Mouse (Mus musculus) heart, embryonic 16.5 days (tissue): ENCODE data around the gene Serpina16. TPM values are rescaled to one million over a fixed set of nuclear protein-coding genes. Genes with fewer than 3 reads are reported as not detected.
"Not testable (repeated sequence)": the region's sequence is repeated elsewhere in the genome, so short reads cannot be mapped to it uniquely, and the experiment has no call there.

Experiments
- ATAC-seq: fragments of 200-750 bp; cut with Nextera tagmentation; replicated peaks from 2 replicates; pipeline ENCODE4 v1.8.0; 2017; ENCODE audit warnings: moderate number of reproducible peaks; ENCODE audit not compliant: insufficient read depth, low FRiP score; ENCODE audit errors: extremely low read depth
- H3K27ac ChIP-seq: fragments of 300-500 bp; sonication (generic); 2 replicates; pipeline ENCODE4 v1.5.1; 2014; ENCODE audit warnings: mild to moderate bottlenecking, low read length, control low read depth, moderate library complexity
- H3K27me3 ChIP-seq: fragments of 300-500 bp; sonication (generic); 2 replicates; pipeline ENCODE4 v1.6.1; 2014; ENCODE audit warnings: low read length, mixed read lengths; ENCODE audit not compliant: control insufficient read depth, insufficient read depth
- H3K36me3 ChIP-seq: fragments of 300-500 bp; sonication (generic); 2 replicates; pipeline ENCODE4 v1.6.1; 2014; ENCODE audit not compliant: control insufficient read depth, insufficient read depth
- H3K4me1 ChIP-seq: fragments of 300-500 bp; sonication (generic); 2 replicates; pipeline ENCODE4 v1.6.1; 2014; ENCODE audit warnings: low read length, mixed read lengths; ENCODE audit not compliant: control insufficient read depth, insufficient read depth
- H3K4me2 ChIP-seq: fragments of 300-500 bp; sonication (generic); 2 replicates; pipeline ENCODE4 v1.6.1; 2014; ENCODE audit warnings: low read depth, mild to moderate bottlenecking, control low read depth, low read length
- H3K4me3 ChIP-seq: fragments of 300-500 bp; sonication (generic); 2 replicates; pipeline ENCODE4 v1.5.1; 2014; ENCODE audit warnings: mild to moderate bottlenecking, control low read depth, low read length
- H3K9ac ChIP-seq: fragments of 300-500 bp; sonication (generic); 2 replicates; pipeline ENCODE4 v1.6.1; 2014; ENCODE audit warnings: low read length, control low read depth
- H3K9me3 ChIP-seq: fragments of 300-500 bp; sonication (generic); replicated peaks from 2 replicates; pipeline ENCODE4 v1.6.1; 2016; ENCODE audit warnings: low read length; ENCODE audit not compliant: control insufficient read depth
- WGBS: fragments of 180-500 bp; shearing (Covaris S2); extraction: QIAGEN DNeasy Blood & Tissue Kit; methylation state at CpG from one replicate; pipeline ENCODE4 v1.1.7; 2014; 5-methylcytosine and 5-hydroxymethylcytosine counted together
- polyA plus RNA-seq: library from polyadenylated mRNA; unstranded; fragments of >200 nt; fragmentation: Nextera tagmentation; extraction: Ambion mirVana; gene quantifications from 2 replicates; pipeline ENCODE4 v1.2.1, GENCODE M21; 2015

Gene Serpina16
- polyA plus RNA-seq, 1 experiment from 2014 or later: not detected

DNA sequence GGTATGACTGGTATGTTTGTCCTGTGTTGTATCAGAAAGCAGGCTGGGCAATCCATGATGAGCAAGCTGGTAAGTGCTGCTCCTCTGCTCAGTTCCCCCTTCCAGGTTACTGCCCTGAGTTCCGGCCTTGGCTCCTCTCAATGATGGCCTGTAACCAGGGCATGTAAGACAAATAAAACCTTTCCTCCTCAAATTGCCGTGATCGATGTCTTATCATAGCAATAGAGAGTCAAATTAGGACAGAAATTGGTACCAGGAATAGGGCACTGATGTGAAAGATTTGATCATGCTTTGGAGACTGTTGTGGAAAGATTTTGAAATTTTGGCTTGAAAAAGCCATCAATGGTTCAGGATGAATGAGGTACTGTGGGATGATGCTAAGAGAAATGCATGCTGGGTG, 10.7 kb downstream of the Serpina16 start:
- Histone ChIP-seq H3K4me1 (no peaks in the 10 kb centered on the region), H3K27me3 (no peaks in the 10 kb centered on the region), H3K9me3 (no peaks in the 10 kb centered on the region), H3K4me2 (no peak overlapping the region), H3K36me3 (no peaks in the 10 kb centered on the region), H3K4me3 (no peak overlapping the region), H3K27ac (no peak overlapping the region), H3K9ac (no peak overlapping the region)
- no peak for ATAC-seq
- WGBS: 81% methylated on average over 3 of the region's 3 CpGs

DNA sequence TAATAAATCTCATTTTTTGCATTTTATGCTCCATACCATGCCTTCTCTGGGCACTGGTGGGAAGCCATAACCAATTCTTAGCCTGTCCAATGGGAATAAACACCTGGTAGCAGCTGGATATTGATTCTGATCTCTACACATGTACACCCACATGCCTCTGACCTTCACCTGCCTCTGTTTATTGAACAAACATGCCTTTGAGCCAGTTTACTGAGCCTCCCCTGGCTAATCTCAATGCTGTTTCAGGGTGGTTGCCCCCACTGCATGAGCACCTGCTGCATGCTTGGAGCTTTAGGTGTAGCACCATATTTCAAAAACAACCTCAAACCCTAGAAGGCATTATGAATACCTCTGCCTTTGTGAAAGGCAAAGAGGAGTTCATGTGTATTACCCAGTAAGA, 13.9 kb downstream of the Serpina16 start:
- not testable (repeated sequence) for H3K27ac ChIP-seq, H3K4me1 ChIP-seq, H3K4me3 ChIP-seq, H3K9me3 ChIP-seq, H3K27me3 ChIP-seq, H3K4me2 ChIP-seq, H3K9ac ChIP-seq, ATAC-seq, H3K36me3 ChIP-seq

DNA sequence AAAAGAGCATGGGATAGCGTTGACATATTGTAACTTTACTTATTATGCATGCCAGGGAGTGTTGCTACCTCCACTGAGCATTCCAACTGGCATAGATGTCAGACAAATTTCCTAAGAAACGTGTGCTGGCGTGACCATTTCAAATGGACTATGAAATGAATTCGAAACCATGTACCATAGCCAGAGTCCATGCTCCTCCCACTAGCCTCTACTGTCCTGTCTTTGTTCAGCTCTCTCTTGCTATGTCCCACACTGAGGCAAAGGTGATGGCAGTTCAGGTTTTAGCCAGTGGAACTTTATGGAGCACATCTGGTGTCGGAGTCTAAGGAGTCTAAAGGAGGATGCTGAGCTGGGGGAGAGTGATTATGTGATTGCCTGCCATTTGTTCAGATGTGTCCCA, 15.9 kb downstream of the Serpina16 start:
- Histone ChIP-seq H3K9me3 (no peaks in the 10 kb centered on the region), H3K27me3 (no peaks in the 10 kb centered on the region), H3K27ac (no peak overlapping the region), H3K36me3 (no peaks in the 10 kb centered on the region), H3K4me1 (no peaks in the 10 kb centered on the region), H3K4me3 (no peak overlapping the region), H3K9ac (no peak overlapping the region), H3K4me2 (no peak overlapping the region)
- WGBS: 77% methylated on average over 5 of the region's 5 CpGs
- ATAC-seq: no peak

DNA sequence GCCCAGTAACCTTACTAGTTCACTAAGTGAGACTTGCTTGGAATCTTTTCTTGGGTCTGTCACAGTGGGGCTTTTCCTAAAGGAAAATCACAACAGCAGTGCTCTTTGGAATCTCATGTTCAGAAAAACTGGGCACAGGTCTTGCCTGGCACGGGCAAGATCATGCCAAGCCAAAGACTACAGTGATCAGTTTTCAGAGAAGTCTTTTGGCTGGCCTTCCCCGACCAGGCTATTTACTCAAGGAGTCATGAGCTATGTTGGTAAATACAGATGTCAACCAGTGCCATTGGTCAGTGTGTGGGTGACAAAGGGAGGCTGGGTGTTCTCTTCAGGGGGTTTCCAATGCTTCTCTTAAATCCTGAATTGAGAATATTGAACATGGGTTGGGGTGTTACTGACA, 16.8 kb downstream of the Serpina16 start:
- Histone ChIP-seq H3K27me3 (no peaks in the 10 kb centered on the region), H3K4me1 (no peaks in the 10 kb centered on the region), H3K36me3 (no peaks in the 10 kb centered on the region), H3K4me3 (no peak overlapping the region), H3K4me2 (no peak overlapping the region), H3K9ac (no peak overlapping the region), H3K9me3 (no peaks in the 10 kb centered on the region), H3K27ac (no peak overlapping the region)
- 75% methylated on average over 2 of the region's 2 CpGs for WGBS
- no peak for ATAC-seq

DNA sequence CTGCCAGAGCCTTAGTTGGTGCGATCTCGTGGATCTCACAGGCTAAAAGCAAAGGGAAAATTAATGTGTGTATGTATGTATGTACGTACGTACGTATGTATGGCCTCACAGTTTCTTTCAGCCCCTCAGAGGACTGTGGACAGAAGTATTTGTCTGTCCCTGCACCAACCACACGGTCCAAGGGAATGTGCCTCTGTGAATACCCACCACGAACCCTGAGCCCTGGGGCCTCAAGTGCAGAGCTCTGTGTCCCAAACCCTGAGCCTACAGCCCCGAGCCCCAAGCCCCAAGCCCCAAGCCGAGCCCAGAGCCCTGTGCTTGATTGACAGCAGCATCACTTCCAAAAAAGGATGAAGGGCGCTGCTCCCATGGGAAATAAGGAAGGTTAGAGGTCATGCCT, 17.9 kb downstream of the Serpina16 start:
- Histone ChIP-seq H3K36me3 (no peaks in the 10 kb centered on the region), H3K9ac (no peak overlapping the region), H3K4me3 (no peak overlapping the region), H3K27me3 (no peaks in the 10 kb centered on the region), H3K27ac (no peak overlapping the region), H3K4me1 (no peaks in the 10 kb centered on the region), H3K4me2 (no peak overlapping the region), H3K9me3 (no peaks in the 10 kb centered on the region)
- ATAC-seq: no peak
- WGBS: 73% methylated on average over 10 of the region's 10 CpGs

DNA sequence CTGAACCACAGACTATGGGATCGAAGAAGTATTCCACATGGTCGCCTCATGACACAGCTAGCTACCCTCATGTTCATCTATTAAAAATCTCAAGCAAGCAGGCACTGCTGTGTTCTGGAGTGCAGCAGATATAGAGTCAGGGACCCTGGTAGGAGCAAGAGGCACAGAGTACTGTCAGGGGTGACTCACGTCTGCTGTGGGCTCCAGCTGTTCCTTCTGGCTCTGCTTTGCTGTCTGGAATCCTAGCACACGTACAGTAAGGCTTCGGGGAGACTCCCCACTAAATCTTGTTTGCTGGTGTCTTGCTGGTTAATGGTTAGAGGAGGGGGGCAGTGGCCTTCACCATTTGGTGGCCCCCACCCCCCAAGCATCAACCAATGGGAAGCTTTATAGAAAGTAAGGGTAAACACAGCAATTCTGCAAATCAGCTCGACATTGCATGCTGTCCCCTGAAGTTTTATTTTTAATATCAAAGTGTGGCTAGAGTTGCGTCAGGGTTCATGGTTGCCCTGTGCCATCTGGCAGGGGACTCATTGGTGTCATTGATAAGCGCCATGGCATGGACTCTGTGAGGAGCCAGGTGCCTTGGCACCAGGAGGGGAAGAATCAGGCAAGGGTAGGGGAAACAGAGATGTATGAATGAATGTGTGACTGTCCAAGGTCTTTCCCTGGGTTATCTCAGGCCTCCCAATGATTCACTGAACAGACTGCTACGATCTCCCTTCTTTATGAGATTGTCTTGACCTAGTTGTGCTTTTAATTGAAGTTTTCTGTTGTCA, 18.9 kb downstream of the Serpina16 start, which contains the start of gene Serpina6:
TSS of gene Serpina6 (minus strand) at position 365 of the 779 bp plus-strand sequence.
- no peak for ATAC-seq
- no peaks in the 10 kb centered on the region for H3K4me1 ChIP-seq
- no peaks in the 10 kb centered on the region for H3K27me3 ChIP-seq
- H3K27ac ChIP-seq: no peak within 1 kb of the TSS
- WGBS: 67% methylated on average over 9 of the region's 9 CpGs
- H3K36me3 ChIP-seq: no peaks in the 10 kb centered on the region
- H3K9ac ChIP-seq: no peak within 1 kb of the TSS
- no peak within 1 kb of the TSS for H3K4me2 ChIP-seq
- no peak within 1 kb of the TSS for H3K4me3 ChIP-seq
- H3K9me3 ChIP-seq: no peaks in the 10 kb centered on the region

DNA sequence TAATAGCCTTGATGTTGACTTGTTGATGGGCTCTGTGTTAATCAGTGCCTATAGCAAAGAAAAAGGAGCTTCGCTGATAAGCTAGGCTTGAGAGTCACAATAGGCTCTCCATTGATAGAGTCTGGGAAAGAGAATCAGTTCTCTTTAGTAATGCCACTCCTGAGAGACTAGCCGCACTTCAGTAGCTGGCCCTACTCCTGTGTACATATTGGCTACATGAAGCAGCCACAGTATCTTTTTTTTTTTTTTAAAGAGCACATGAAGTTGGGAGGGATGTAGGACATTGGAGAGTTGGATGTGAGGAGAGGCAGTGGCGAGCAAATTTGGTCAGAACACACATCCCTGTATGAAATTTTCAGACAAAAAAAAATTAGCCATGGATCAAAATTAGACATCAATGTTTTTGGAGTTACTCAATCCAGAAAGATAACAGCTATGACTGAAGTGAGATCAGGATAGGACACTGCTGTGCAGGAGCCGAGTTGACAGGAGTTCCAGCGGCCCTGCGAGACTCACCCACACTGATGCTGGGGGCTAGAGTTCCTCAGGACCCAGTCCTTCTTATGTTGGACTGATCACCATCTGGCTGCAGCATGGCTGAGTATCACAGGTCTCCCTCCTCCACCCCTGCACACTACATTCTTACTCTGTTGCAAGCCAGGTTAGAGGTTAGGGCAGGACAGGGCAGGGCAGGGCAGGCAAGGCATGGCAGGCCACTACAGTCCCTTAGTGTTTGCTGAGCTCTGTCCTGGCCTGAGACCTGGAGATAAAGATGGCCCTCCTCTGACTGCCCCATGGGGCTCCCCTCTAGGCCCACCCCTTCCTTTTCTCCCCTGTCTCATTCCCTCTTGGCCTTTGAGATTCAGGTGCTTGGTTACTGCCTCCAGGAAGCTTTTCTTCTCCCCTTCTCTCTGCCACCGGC, 20.6 kb downstream of the Serpina16 start:
- Histone ChIP-seq H3K9me3 (no peaks in the 10 kb centered on the region), H3K27ac (no peak overlapping the region), H3K4me3 (no peak overlapping the region), H3K9ac (no peak overlapping the region), H3K36me3 (no peaks in the 10 kb centered on the region), H3K4me1 (no peaks in the 10 kb centered on the region), H3K4me2 (no peak overlapping the region), H3K27me3 (no peaks in the 10 kb centered on the region)
- WGBS: 69% methylated on average over 7 of the region's 7 CpGs
- ATAC-seq: no peak; the same call in 1 of the 2 replicates

DNA sequence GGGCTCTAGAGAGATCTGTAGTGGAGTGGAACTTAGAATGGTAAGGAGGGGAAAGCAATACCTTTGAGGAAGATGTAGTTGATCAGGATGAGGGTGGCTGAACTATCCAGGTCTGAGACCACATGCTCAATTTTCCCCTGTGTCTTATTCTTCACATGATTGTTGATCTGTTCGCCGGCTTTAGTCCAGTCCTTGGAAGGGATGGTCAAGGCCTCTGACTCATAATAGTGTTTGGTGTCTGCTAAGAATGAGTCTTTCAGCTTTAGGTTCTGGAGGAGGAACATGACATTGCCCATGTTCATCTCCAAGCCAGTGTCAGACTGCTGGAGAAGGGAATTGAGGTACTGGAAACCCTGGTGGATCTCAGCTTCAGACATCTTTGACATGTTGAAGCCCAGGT, 22.1 kb downstream of the Serpina16 start:
- Histone ChIP-seq H3K4me3 (no peak overlapping the region), H3K27ac (no peak overlapping the region), H3K27me3 (no peaks in the 10 kb centered on the region), H3K36me3 (no peaks in the 10 kb centered on the region), H3K9ac (no peak overlapping the region), H3K9me3 (no peaks in the 10 kb centered on the region), H3K4me1 (no peaks in the 10 kb centered on the region), H3K4me2 (no peak overlapping the region)
- 87% methylated on average over 2 of the region's 2 CpGs for WGBS
- no peak for ATAC-seq

DNA sequence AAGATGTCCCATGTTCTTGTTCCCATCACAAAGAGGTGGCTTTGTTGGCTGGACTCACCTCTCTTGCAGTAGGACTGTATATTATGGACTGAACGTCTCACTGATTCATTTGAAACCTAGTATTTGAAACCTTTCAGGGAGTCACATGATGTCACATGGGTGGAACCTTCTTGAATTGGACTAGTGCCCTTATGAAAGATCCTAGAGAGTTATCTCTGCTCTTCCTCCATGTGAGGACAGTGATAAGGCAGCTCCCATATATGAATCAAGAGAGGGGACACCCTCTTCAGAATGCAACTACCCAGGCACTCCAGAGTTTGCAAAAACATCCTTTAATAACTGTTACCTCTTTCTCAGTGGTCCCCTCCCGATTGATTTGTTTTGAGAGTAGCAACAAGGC, 29.6 kb downstream of the Serpina16 start:
- Histone ChIP-seq H3K36me3 (no peaks in the 10 kb centered on the region), H3K9ac (no peak overlapping the region), H3K27ac (no peak overlapping the region), H3K27me3 (no peaks in the 10 kb centered on the region), H3K4me3 (no peak overlapping the region), H3K9me3 (no peaks in the 10 kb centered on the region), H3K4me1 (no peaks in the 10 kb centered on the region), H3K4me2 (no peak overlapping the region)
- ATAC-seq: no peak
- WGBS: 72% methylated on average over 2 of the region's 2 CpGs
